Mouse (Mus musculus) hindbrain, embryonic 14.5 days (tissue): Measurements from ENCODE around the gene Eya2. TPM values are rescaled to one million over a fixed set of nuclear protein-coding genes. Genes with fewer than 3 reads are reported as not detected.

Source experiments
- ATAC-seq: fragments of 200-750 bp; cut with Nextera tagmentation; 2 replicates; pipeline ENCODE4 v1.8.0; 2017; ENCODE audit warnings: moderate number of reproducible peaks, mild to moderate bottlenecking, moderate TSS enrichment, moderate library complexity; ENCODE audit not compliant: low FRiP score
- DNase-seq: peaks from one replicate; pipeline ENCODE4 v3.0.0-alpha.2; 2015; ENCODE audit warnings: low spot score
- H3K27ac ChIP-seq: fragments of 300-500 bp; sonication (generic); 2 replicates; pipeline ENCODE4 v1.5.1; 2014; ENCODE audit warnings: mild to moderate bottlenecking, moderate library complexity
- H3K27me3 ChIP-seq: fragments of 300-500 bp; sonication (generic); 2 replicates; pipeline ENCODE4 v1.6.1; 2014; ENCODE audit warnings: mild to moderate bottlenecking, low read length, mixed read lengths; ENCODE audit not compliant: control insufficient read depth, insufficient read depth
- H3K36me3 ChIP-seq: fragments of 300-500 bp; sonication (generic); replicated peaks from 2 replicates; pipeline ENCODE4 v1.6.1; 2014; ENCODE audit not compliant: control insufficient read depth, insufficient read depth
- H3K4me1 ChIP-seq: fragments of 300-500 bp; sonication (generic); replicated peaks from 2 replicates; pipeline ENCODE4 v1.6.1; 2014; ENCODE audit warnings: antibody characterized with exemption, low read length, mixed read lengths; ENCODE audit not compliant: control insufficient read depth, insufficient read depth
- H3K4me2 ChIP-seq: fragments of 300-500 bp; sonication (generic); replicated peaks from 2 replicates; pipeline ENCODE4 v1.6.1; 2014; ENCODE audit warnings: mild to moderate bottlenecking, moderate library complexity
- H3K4me3 ChIP-seq: fragments of 300-500 bp; sonication (generic); replicated peaks from 2 replicates; pipeline ENCODE4 v1.5.1; 2014; ENCODE audit warnings: mild to moderate bottlenecking, low read length
- H3K9ac ChIP-seq: fragments of 300-500 bp; sonication (generic); 2 replicates; pipeline ENCODE4 v1.6.1; 2014
- H3K9me3 ChIP-seq: fragments of 300-500 bp; sonication (generic); 2 replicates; pipeline ENCODE4 v1.6.1; 2016; ENCODE audit warnings: low read length; ENCODE audit not compliant: control insufficient read depth
- WGBS: fragments of 180-500 bp; shearing (Covaris S2); extraction: QIAGEN DNeasy Blood & Tissue Kit; methylation state at CpG from one replicate; pipeline ENCODE4 v1.1.7; 2014; 5-methylcytosine and 5-hydroxymethylcytosine counted together
- polyA plus RNA-seq: library from polyadenylated mRNA; unstranded; fragments of >200 nt; fragmentation: Nextera tagmentation; extraction: Ambion mirVana; gene quantifications from 2 replicates; pipeline ENCODE4 v1.2.1, GENCODE M21; 2014

Eya2 gene
- polyA plus RNA-seq, 1 experiment from 2014 or later: 10.0 TPM

GRCm38 (mm10) chr2:165599566-165599965, 4.7 kb downstream of the Eya2 start:
- Histone ChIP-seq H3K36me3 (no peaks in the 10 kb centered on the region), H3K4me3 (no peak overlapping the region), H3K9ac (no peak overlapping the region), H3K4me1 (peaks cover 16% of the 10 kb centered on the region; the same call in 1 of the 2 replicates), H3K27ac (no peak overlapping the region), H3K27me3 (0 out of 2 replicates have a peak, but pooled peaks cover 8% of the 10 kb centered on the region), H3K9me3 (no peaks in the 10 kb centered on the region), H3K4me2 (no peak overlapping the region)
- WGBS: 78% methylated on average over 13 of the region's 13 CpGs
- DNase-seq (no peak), ATAC-seq (no peak)

DNA sequence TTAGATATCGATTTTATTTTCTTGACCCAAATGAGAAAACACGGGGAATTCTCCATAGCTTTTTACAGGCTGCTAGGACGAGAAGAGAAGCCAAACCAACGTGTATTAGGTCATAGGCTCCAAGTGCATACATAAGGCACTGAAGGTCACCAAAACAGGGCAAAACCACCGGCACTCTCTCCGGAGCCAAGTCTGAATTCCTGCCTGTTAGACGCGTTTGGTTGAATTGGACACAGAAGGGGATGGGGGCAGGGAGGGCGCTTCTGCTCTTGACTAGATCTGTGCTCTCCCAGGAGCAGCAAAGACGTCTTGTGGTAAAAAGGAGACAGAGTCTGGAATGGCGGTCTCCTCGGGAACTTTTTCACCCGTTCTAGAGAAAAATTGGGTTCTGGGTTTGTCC, 6.1 kb downstream of the Eya2 start:
- no peak overlapping the region for H3K4me3 ChIP-seq
- H3K9me3 ChIP-seq: no peaks in the 10 kb centered on the region
- DNase-seq (no peak), ATAC-seq (no peak)
- 45% methylated on average over 13 of the region's 13 CpGs for WGBS
- no peak overlapping the region for H3K9ac ChIP-seq
- no peaks in the 10 kb centered on the region for H3K36me3 ChIP-seq
- H3K27me3 ChIP-seq: 0 out of 2 replicates have a peak, but pooled peaks cover under 1% of the 10 kb centered on the region
- no peak overlapping the region for H3K4me2 ChIP-seq
- peaks cover 10% of the 10 kb centered on the region; the same call in 1 of the 2 replicates for H3K4me1 ChIP-seq
- no peak overlapping the region for H3K27ac ChIP-seq

- H3K9me3 ChIP-seq: no peaks in the 10 kb centered on the region
- WGBS: 70% methylated on average over 8 of the region's 8 CpGs
- H3K27ac ChIP-seq: no peak overlapping the region
- no peak for ATAC-seq
- no peak for DNase-seq
- H3K27me3 ChIP-seq: no peaks in the 10 kb centered on the region
- peaks cover 10% of the 10 kb centered on the region; the same call in 1 of the 2 replicates for H3K4me1 ChIP-seq
- no peaks in the 10 kb centered on the region for H3K36me3 ChIP-seq
- no peak overlapping the region for H3K4me2 ChIP-seq
- no peak overlapping the region for H3K4me3 ChIP-seq
- H3K9ac ChIP-seq: no peak overlapping the region
Measured at GRCm38 (mm10) chr2:165601605-165602004, 6.8 kb downstream of the Eya2 start.

GRCm38 (mm10) chr2:165603775-165604174, 8.9 kb downstream of the Eya2 start:
- ATAC-seq (peak; percentile 57; the same call in 1 of the 2 replicates), DNase-seq (no peak)
- Histone ChIP-seq H3K9ac (no peak overlapping the region), H3K27me3 (no peaks in the 10 kb centered on the region), H3K36me3 (no peaks in the 10 kb centered on the region), H3K4me2 (no peak overlapping the region), H3K4me3 (no peak overlapping the region), H3K4me1 (peaks cover 10% of the 10 kb centered on the region; the same call in 1 of the 2 replicates), H3K27ac (0 out of 2 replicates have a peak overlapping the region, but pooled peaks have one; percentile 17), H3K9me3 (no peaks in the 10 kb centered on the region)
- 31% methylated on average over 8 of the region's 8 CpGs for WGBS

DNA sequence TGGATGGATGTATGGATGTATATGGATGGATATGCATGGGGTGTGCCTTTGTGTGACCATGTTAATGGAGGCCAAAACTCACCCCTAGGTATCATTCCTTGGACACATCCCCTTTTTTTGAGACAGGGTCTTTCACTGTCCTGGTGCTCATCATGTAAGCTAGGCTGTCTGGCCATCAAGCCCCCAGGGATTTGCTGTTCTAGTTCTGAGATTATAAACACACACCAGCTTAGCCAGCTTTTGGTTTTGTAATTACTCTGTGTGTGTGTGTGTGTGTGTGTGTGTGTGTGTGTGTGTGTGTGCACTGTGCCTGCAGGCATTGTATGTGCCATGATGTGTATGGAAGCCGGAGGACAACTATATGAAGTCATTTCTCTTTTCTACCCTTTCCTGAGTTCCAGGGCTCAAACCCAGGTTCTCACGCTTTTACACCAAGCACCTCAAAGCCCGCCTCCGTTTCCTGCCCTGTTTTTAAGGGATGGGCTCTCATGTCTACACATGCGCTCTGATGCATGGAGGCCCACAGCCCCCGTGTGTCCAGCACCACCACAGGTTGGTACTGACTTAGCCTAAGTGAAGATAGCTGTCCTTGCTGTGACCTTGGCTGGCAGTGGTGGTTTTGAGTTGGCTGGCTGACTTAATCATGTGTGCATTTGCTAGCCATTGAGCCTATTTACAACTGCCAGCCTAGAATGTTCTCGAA, 16.9 kb downstream of the Eya2 start:
- WGBS: 85% methylated on average over 7 of the region's 7 CpGs
- no peak overlapping the region for H3K9ac ChIP-seq
- DNase-seq (no peak), ATAC-seq (no peak)
- H3K4me3 ChIP-seq: no peak overlapping the region
- H3K4me2 ChIP-seq: no peak overlapping the region
- no peaks in the 10 kb centered on the region for H3K9me3 ChIP-seq
- no peak overlapping the region for H3K27ac ChIP-seq
- H3K27me3 ChIP-seq: no peaks in the 10 kb centered on the region
- H3K36me3 ChIP-seq: no peaks in the 10 kb centered on the region
- H3K4me1 ChIP-seq: no peaks in the 10 kb centered on the region

DNA sequence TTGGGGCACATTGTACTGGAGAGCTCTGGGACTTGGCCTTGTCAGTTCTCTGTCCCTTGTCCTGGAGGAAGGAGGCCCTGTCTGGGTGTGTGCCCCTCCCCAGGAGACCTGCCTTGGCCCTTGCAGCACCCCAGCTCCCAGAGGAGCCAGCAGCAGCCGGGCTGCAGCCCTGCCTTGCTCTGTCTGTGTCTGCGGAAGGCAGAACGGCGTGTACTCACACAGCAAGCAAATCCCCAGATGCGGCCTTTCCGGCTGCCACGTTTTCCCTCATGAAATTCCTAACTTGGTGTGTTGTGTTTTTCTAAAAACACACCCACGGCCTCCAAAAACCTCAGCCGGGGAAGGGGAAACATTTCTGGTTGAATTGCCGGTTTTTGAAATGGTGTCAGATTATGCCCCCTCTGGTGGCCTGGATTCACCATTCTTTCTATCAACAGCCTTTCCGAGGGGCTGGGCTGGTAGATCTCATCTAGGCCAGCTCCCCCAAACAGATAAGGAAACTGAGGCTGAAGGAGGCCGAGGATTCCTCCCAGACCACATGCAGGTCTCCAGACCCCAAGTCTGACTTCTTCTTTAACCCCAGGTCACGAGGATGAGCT, 19.0 kb downstream of the Eya2 start:
- Histone ChIP-seq H3K4me2 (no peak overlapping the region), H3K4me3 (no peak overlapping the region), H3K9ac (no peak overlapping the region), H3K9me3 (no peaks in the 10 kb centered on the region), H3K27me3 (no peaks in the 10 kb centered on the region), H3K4me1 (no peaks in the 10 kb centered on the region), H3K27ac (no peak overlapping the region), H3K36me3 (no peaks in the 10 kb centered on the region)
- DNase-seq: no peak
- WGBS: 74% methylated on average over 13 of the region's 13 CpGs
- ATAC-seq: no peak

GRCm38 (mm10) chr2:165621488-165621887, 26.7 kb downstream of the Eya2 start:
- Histone ChIP-seq H3K4me2 (no peak overlapping the region), H3K27me3 (no peaks in the 10 kb centered on the region), H3K36me3 (no peaks in the 10 kb centered on the region), H3K9me3 (no peaks in the 10 kb centered on the region), H3K4me3 (no peak overlapping the region), H3K27ac (no peak overlapping the region), H3K9ac (no peak overlapping the region), H3K4me1 (0 out of 2 replicates have a peak, but pooled peaks cover 4% of the 10 kb centered on the region)
- DNase-seq (no peak), ATAC-seq (no peak)
- WGBS: 98% methylated on average over 2 of the region's 2 CpGs

GRCm38 (mm10) chr2:165622596-165622995, 27.8 kb downstream of the Eya2 start:
- 56% methylated on average over 3 of the region's 3 CpGs for WGBS
- Histone ChIP-seq H3K27ac (no peak overlapping the region), H3K4me2 (no peak overlapping the region)

GRCm38 (mm10) chr2:165626826-165627225, 32.0 kb downstream of the Eya2 start:
- DNase-seq: no peak
- no peak for ATAC-seq
- WGBS: 39% methylated on average over 6 of the region's 6 CpGs
- H3K9ac ChIP-seq: no peak overlapping the region
- H3K4me2 ChIP-seq: no peak overlapping the region
- H3K4me3 ChIP-seq: no peak overlapping the region
- H3K27me3 ChIP-seq: no peaks in the 10 kb centered on the region
- no peaks in the 10 kb centered on the region for H3K9me3 ChIP-seq
- H3K27ac ChIP-seq: no peak overlapping the region
- H3K4me1 ChIP-seq: peaks cover 8% of the 10 kb centered on the region; the same call in 1 of the 2 replicates
- no peaks in the 10 kb centered on the region for H3K36me3 ChIP-seq

More at GRCm38 (mm10) chr2:165622596-165622995, 27.8 kb downstream of the Eya2 start:
- Histone ChIP-seq H3K4me3 (no peak overlapping the region), H3K9me3 (no peaks in the 10 kb centered on the region), H3K9ac (no peak overlapping the region), H3K4me1 (0 out of 2 replicates have a peak, but pooled peaks cover 8% of the 10 kb centered on the region), H3K36me3 (no peaks in the 10 kb centered on the region), H3K27me3 (no peaks in the 10 kb centered on the region)
- no peak for DNase-seq
- ATAC-seq: no peak
